21 mouse cellular contexts compared by ENCODE assay signal in genomic region chr10:115223845-115224244, GRCm38 (mm10). TPM values are rescaled to one million over a fixed set of nuclear protein-coding genes. Genes with fewer than 3 reads are reported as not detected.
A peak's percentile ranks its signal among the peaks of the same experiment; 100 is the strongest.
DNase-seq lines count a peak whose midpoint lies in the region; TF ChIP-seq lines count a peak whose summit lies in the region.
"Had no signal": no experiment of that assay in that cellular context is flagged by ENCODE, and none has a peak within 500 bp of the region (broad histone marks: within the 10 kb centered on the region; RNA-seq: fewer than 3 reads in every experiment).

No protein-coding gene starts in this region.

- intact Hi-C loops in heart, adult 2 months (cut with DNase I) = no loop called here

- peak; percentile 34 for DNase-seq in heart, adult 11 months
- no peak for DNase-seq in heart, adult 2 months
- peak; percentile 50 for DNase-seq in testis, postnatal 14 days (ENCODE audit: low spot score)
- no peak for DNase-seq in testis, postnatal 10 days (ENCODE audit: low spot score)
- peak; percentile 64 for DNase-seq in layer of hippocampus, adult 9-11 months
- DNase-seq in kidney, postnatal 14 days = no peak
- DNase-seq in urinary bladder, postnatal 36 days (ENCODE audit: low spot score in 2 of 2) = no peak
- DNase-seq: adrenal gland, postnatal 14 days; cerebellum, adult 2 months; cerebellum, postnatal 14 days; embryo, embryonic 11 days; gastrocnemius, postnatal 14 days; heart, postnatal 10 days had no signal

- no peaks in the 10 kb centered on the region for H3K79me2 ChIP-seq in heart, adult 2 months (replicated peaks; ENCODE audit: control insufficient read depth, insufficient read depth, low read length)

- H3K4me1 ChIP-seq in heart, adult 2 months (ENCODE audit: control insufficient read depth, insufficient read depth, low read length) = no peaks in the 10 kb centered on the region
- H3K4me1 ChIP-seq: embryonic facial prominence, embryonic 15.5 days; forebrain, embryonic 15.5 days; hindbrain, embryonic 13.5 days had no signal

- H3K9ac ChIP-seq in heart, adult 2 months (ENCODE audit: low read depth, low read length) = no peak overlapping the region
- H3K9ac ChIP-seq: embryonic facial prominence, embryonic 15.5 days; forebrain, embryonic 15.5 days; heart, embryonic 13.5 days; hindbrain, embryonic 13.5 days had no signal

- no peak overlapping the region for H3K27ac ChIP-seq in heart, adult 2 months
- H3K27ac ChIP-seq: embryonic facial prominence, embryonic 15.5 days; forebrain, embryonic 15.5 days; heart, embryonic 13.5 days; hindbrain, embryonic 13.5 days; hindbrain, postnatal 0 days had no signal

- no peak for TF ChIP-seq EP300 in heart, adult 2 months (IDR thresholded peaks at IDR 0.05; ENCODE audit: insufficient read depth, low read depth, low read length)

- no peak for TF ChIP-seq CTCF in heart, adult 2 months (IDR thresholded peaks at IDR 0.05)

- peaks cover 7% of the 10 kb centered on the region for H3K36me3 ChIP-seq in heart, adult 2 months (ENCODE audit: control insufficient read depth, insufficient read depth, low read length)

- TF ChIP-seq POLR2A in heart, adult 2 months (IDR thresholded peaks at IDR 0.05; ENCODE audit: insufficient read depth, low read depth, low read length) = no peak

- 56% methylated on average over 3 of the region's 3 CpGs for WGBS in heart, adult 2 months

- H3K4me3 ChIP-seq in heart, adult 2 months = no peak overlapping the region
- H3K4me3 ChIP-seq: embryonic facial prominence, embryonic 15.5 days; forebrain, embryonic 15.5 days; heart, embryonic 13.5 days; hindbrain, embryonic 13.5 days had no signal

- H3K27me3 ChIP-seq in heart, adult 2 months (ENCODE audit: control insufficient read depth, insufficient read depth, low read length) = no peaks in the 10 kb centered on the region
- H3K27me3 ChIP-seq: embryonic facial prominence, embryonic 15.5 days; forebrain, embryonic 15.5 days; heart, embryonic 13.5 days; hindbrain, embryonic 13.5 days had no signal

RNA-seq across cellular contexts. Expression of gene Tbc1d15, which starts 27.4 kb away (rescaled TPM):
- total RNA-seq in heart, adult 2 months (2021) = 10 to 100 TPM; 42.7 to 56.9 TPM
- 6.7 and 21.8 TPM in 2 replicates for polyA plus RNA-seq in heart, adult 2 months (2012; rRNA removed)

RNA-seq across cellular contexts. Expression of gene Tph2, which starts 39.0 kb away (rescaled TPM):
- total RNA-seq in heart, adult 2 months (2021) = not detected
- polyA plus RNA-seq in heart, adult 2 months (2012; rRNA removed) = not detected in 2 replicates
- total RNA-seq: adrenal gland, postnatal 14 days; common myeloid progenitor, adult 5-6 weeks; gastrocnemius, postnatal 14 days; heart, postnatal 10 days; hematopoietic stem cell, adult 5-6 weeks; MEL had no signal
- polyA plus RNA-seq: heart, embryonic 13.5 days had no signal

Comparison
In these comparisons a context has a peak if more than half of its experiments do, and no peak if none do; other contexts are left out.
1. DNase-seq: peak in heart, adult 11 months (single experiment), testis, postnatal 14 days (single experiment) and layer of hippocampus, adult 9-11 months (single experiment); none in heart, adult 2 months (0 of 2), testis, postnatal 10 days (single experiment), kidney, postnatal 14 days (single experiment) and urinary bladder, postnatal 36 days (0 of 2).